Mouse (Mus musculus): ENCODE data around the gene Rbms1.

The Rbms1 gene

DNA sequence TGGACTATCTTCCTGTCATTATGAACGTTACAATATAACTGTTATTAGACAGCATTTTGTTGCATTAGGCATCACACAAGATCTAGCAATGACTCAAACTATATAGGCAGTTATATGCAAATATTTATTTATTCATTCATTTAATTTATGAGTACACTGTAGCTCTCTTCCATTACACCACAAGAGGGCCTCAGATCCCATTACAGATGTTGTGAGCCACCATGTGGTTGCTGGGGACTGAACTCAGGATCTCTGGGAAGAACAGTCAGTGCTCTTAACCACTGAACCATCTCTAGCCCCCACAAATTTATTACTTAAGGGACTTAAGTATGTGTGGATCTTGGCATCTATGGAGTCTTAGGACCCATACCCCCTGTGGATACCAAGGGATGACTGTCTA lies 214.4 kb downstream of the Rbms1 start:
- DNase-seq = no peak

DNA sequence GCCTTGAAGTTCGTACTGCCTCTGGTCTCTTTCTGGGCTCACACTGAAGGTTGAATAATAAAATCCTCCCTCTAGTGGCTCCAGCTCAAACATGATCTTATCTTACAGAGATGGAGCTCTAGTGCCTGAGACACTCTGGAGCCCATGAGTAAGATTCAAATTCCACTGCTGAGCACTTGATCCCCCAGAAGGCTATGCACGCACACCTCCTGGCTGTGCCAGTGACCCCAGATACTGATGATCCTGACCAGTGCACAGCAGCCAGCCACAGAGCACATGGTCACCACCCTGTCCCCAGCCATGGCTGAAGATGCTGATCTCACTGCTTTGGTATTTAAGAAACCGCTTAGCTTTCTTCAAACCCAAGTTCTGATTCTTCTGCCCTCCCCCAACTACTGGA lies 215.4 kb downstream of the Rbms1 start:
- no peak for DNase-seq

DNA sequence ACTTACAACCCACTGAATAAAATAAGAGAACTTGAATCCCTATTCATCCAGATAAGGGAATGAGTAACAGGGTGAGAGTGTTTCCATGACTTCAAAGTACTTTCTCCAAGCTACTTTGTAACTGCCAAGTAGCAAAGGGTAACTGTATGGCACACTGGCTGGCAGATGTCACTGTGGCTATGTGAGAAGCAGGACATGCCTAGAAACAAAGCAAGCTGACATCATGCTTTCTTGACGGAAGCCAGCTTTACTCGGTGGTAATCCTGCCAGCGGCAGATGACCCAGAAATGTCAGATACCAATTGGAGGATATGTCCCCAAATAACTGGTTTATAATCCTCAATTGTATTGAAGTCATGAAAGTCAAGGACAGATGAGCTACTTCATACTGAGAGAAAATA lies 218.3 kb downstream of the Rbms1 start:
- no peak for DNase-seq

DNA sequence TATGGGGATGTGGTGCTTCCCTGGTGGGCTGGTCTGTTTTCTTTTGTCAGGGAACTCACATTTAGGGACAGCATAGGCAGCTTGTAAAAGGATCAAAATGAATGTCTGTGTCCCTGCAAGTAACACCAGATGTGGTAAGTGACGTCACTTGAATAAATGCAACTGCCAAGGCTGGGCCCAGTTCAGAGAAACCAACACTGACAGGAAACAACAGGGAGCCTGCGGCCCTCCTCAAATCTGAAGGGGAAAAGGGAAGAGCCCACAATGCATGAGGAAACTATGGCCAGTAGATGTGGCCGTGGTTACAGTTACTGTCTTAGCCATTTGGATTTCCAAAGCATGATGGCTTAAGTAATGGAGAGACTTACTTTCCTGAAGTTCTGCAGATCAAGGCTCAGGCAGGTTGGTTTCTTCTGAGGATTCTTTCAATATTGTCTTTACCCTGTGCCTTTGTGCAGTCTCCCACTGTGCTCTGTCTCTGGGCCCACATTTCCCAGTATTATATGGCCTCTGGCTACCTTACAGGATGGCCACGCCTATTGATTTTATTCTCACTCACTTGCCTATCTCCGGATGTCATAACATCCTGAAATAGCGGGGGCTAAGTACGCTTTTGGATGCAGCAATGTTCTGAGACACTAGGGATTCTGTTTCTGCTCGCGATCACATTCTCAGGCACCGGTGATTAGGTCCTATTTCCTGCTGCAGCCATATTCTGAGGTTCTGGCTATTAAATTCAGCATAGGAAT lies 223.4 kb downstream of the Rbms1 start:
- DNase-seq = no peak

DNA sequence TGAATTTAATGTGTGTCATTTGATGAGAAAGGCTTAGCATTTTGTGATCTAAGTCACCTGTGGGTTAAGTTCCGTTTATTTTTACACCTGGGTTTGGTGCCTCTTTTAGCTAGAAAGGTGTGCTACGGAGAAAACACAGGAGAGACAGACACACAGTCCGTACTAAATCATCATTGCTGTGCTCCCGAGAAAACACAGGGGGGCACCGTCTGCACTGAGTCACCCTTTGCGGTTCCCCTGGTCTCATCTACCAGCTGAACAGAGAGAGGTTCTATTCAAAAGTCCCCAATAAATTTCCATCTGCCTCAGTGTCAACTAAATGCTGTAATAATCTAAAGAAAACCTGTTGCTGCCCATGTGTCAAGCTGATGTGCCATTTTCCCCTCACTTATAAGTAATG lies 232.1 kb downstream of the Rbms1 start:
- DNase-seq = peak; percentile 2

DNA sequence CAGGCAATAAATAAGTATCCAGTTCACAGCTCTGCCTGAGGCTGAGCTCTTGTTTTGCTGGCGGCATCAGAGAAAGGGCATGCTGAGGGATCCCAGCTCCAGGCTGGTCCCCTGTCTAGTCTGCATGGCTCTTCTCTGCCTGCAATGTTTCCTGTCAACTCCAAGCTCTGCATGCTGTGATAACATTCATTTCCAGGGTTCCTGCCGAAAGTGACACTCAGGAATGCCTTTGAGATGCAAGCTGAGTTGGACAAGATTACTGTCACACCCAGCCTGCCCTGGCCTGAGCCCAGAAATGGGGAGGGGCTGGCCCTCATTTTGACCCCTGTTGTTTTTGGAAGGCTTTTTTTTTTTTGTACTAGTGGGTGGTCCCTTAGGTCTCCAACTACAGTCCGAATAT lies 233.0 kb downstream of the Rbms1 start:
- DNase-seq = peak; percentile 50

DNA sequence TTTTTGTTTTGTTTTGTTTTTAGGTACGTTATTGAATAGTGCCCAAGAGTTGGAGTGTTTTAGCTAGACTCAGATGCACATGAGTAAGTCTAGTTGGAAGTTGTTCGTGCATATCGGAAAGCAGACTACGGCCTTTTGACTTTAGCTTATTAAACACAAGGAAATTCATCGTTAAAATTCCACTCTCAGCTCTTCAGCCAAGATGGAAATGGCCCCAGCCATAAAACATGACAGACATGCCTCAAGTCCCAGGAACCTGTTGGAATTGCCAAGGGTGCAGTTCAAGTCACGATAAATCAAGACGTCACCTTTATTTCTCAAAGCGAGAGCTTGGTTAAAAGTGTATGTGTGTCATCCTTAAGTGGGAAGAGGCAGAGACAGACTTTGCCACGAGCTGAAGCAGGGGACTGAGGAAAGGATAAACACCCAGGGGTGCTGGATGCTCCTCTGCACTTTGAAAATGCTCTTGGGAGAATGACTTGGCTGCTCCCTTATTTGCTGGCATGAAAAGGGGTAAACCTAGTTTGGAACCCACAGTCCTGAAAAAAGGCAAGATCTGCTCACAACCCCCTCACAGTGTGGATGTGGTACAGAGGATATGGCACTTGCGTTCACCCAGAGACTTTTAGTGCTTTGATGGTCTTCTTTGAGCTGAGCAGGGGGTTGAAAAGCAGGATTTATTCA lies 233.9 kb downstream of the Rbms1 start:
- peak; percentile 23 for DNase-seq

DNA sequence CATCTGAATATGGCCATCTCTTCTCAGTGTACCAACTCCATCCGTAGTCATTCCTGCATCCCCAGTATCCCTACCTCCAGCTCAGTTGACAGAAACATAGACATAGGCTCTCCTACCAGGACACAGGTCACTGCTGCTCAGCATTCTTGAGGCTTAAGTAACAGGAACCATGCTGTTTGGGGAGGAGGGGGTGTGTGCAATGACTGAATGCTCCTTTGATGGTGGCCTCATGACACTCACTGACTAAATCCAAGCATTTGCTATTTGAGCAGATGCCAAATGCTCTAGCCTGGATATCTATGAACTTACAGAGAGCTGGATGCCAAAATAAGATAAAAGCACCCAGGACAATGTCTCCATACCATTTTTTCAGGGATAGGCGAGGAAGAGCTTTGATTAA lies 238.3 kb downstream of the Rbms1 start:
- DNase-seq = no peak

DNA sequence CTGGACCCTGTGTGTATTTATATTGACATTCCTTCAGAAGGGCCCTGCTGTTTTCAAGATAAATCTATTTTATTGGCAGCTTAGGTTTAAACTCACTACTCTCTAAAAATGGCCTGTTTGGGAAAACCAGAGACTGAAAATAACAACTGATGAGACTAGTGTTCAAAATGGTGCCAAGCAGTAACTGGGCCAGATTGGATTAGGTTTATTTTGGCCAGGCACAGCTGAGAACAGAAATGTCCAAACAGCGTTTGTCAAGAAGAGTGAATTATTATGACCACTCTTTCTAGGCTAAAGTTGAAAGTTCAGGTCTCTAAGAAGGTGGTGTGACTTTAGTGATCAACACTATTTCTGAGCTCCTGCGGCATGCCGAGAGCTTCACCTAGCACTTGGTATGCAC lies 240.0 kb downstream of the Rbms1 start:
- DNase-seq = no peak

DNA sequence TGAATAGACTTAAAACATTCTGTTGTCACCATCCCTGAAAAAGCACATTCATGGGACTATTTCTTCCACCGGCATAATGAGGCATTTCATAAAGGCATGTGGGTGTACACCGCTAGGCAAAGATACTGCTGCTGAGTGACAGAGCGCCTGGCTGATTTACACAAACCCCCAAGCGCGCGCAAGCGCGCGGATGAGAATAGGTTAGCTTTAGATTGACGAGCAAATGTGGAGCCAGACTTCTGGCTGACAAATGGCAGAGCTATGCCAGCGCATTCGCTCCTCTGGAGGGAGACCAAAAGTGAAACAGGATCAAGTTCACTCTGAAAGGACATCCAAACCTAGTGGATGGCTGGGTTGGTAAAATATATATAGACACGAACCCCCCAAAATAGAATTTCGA lies 240.5 kb downstream of the Rbms1 start, which contains the start of gene Itgb6:
Gene Itgb6, minus strand, starts transcription at position 130 of the 400 bp plus-strand sequence.
- DNase-seq = no peak

DNA sequence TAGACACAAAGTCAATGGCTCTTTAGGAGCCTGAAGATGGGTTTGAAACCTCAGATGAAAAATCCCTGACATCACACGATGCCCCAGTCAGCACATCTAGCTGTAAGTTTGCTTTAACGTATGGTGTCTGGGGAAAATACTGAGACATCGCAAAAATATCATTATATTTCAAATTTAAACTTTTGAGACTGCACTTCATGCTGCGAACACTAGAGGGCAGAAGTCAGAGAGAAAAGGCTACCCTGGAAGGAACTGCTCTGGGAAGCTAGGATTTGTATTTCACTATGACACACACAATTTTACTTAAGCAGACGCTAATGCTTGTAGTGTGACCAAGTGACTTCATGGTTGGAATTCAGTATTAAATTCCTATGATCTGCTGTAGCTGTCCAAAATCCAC lies 242.1 kb downstream of the Rbms1 start:
- DNase-seq = no peak

DNA sequence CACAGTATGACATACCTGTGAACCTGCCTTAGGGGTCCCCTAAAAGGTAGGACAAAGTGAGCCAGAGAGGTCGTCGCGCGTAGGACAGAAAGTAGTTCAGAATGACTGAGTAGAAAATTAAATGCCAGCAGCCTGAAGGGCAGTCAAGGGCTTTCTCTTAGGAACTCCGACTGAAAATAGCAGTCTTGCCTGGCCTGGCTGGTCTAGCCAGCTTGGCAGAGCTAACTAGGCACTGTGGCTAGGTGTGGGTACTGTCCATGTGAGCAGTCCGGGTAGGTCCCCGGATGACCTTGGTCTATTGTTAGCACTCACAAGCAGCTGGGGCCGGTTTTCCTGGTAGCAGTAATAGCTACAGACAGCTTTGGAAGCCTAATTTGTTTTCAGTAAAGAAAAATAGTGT lies 242.8 kb downstream of the Rbms1 start:
- DNase-seq = peak; percentile 70

DNA sequence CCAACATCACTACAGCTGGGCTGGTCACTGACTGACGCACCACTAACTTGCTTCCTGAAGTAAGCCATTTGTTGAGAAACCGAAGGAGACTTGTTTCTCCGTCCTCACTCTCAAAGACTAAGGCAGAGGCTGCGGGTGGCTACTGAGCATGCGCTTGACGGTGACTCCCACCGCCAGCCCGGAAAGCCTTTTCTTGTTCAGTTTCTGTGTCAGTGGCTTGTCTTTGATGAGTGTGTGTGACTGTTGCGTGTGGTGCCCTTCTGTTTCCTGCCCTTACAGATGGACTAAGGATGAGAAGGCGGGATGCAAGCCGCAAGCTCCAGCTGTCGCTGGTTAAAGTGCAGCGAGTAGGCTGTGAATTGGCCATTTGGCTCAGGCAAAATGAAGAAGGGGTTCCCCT lies 245.6 kb downstream of the Rbms1 start:
- DNase-seq = peak; percentile 54

DNA sequence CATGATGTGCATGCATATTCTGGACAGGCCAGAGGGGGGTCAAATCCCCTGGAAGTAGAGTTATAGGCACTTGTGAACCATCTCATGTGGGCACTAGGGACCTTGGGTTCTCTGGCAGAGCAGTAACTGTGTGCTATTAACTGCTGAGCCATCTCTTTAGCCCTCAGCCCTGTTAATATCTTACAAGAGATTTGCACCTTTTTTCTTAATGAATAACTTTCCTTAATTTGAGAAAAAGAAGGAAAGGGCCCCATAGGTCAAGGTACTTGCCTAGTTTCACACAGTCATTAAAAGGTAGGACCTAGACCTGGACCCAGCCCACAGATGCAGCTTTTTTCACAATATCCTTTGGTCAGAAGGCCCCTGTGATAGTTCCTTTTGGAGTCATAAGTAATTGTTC lies 246.4 kb downstream of the Rbms1 start:
- no peak for DNase-seq

DNA sequence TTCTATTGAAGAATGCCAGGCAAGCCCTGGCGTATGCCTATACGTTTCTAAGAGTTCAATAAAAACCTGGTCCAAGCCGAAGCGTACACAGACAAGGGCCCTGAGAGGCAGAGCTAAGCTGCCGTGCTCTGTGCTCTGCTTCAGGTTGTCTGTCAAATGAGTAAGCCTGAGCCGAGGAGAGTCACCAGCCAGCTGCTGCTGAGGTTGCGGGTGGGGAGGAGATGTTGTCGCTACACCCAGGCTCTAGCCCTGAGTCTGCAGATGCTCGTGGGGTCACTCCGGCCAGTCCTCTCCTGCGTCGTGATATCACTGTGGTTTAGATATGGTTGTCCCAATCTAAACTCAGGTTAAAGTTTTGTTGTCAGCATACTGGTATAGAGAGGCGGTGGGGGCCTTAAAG lies 247.2 kb downstream of the Rbms1 start:
- no peak for DNase-seq

DNA sequence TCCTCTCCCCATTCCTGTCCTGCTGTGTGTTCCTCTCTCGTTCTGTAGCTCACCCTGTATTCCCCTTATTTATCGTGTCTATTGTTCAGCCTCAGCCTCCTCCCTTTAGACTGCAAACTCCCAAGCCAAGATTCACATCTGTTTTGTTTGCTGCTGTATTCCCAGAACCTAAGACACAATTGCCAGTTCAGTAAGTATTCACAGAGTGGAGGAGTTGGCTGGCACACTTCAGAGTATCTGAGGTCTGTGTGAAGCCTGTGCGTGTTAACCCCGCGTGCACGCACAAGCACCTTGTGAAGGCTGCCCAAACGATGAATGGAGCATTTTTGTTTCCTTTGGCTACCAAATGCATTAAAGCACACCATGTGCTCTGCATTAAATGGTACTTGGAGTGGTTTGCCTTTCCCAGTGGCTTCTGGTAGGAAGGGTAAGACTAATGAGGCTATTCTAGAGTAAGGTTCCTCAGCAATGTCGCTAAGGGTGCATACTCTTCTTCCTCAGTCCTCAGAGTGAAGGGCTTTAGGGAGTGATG lies 248.0 kb downstream of the Rbms1 start:
- no peak for DNase-seq

DNA sequence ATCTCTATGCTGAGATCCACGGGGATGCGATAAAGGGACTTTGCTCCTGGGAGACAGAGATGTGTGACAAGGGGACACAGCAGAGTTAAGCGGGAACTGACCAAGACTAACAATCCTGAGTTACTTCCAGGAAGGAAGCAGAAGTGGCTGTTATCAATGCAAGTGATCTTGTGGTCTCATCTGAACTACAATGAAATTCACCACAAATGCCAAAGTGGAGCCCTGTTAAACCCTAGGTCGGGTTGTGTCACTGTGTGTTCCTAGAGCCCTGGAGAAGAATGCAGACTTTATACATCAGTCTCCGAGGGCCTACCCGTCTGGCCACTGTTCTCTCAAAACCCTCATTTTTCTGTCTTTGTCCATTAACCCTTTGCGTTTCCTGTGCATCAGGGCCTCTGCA lies 248.5 kb downstream of the Rbms1 start:
- no peak for DNase-seq

DNA sequence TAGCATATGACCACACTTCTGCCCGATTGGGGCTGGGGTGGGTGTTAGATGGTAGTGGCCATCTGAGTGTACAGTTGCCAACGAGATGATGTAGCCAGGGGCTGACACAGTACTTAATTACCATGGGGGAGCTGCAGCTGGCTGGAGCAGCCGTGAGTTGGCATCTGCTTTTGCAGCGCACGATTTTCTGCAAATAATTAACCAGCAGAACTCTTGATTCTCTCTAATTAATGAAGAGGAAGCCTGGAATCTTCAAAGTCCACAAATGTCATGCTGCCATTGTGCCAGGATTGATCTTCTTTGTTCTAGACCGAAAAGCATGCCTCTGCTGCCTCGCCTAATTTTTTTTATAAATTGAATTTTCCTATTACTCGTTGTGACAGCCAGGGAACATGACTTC lies 249.1 kb downstream of the Rbms1 start:
- peak; percentile 66 for DNase-seq

DNA sequence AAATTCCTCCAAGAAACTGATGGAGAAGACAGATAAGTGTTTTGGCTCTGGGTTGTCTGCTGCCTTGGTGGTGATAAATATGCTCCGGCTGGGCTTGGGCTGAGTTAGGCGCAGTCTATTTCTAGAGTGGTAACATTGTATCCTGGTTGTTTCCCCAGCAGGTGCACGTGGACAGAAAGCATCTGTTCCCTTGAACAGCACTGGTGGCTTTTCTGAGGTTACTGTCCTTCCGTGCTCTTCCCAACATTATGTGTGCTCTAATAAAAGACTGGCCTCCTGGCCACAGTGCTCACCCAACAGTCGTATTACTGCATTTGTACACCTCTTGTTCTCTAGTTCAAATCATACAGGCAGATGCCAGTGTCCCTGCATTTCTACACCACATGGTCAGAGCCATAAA lies 250.1 kb downstream of the Rbms1 start:
- no peak for DNase-seq

DNA sequence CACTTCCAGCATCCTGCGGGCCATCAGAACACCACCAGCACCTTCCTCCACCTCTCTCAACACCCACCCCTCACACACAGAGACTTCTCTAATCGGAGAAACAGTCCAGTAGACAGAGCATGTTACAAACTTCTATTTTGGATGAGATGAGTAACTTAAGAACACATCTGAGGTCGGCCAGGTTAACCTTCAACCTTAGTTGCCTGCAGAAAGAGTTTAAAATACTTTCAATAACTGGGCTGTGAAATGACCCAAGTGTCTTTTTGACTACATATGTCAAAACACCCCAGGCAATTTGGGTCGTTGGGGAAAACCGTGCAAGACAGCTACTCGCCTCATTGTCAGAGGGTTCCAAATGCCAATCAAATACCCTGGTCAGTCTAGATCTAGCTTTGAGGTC lies 250.5 kb downstream of the Rbms1 start:
- DNase-seq = peak; percentile 28

DNA sequence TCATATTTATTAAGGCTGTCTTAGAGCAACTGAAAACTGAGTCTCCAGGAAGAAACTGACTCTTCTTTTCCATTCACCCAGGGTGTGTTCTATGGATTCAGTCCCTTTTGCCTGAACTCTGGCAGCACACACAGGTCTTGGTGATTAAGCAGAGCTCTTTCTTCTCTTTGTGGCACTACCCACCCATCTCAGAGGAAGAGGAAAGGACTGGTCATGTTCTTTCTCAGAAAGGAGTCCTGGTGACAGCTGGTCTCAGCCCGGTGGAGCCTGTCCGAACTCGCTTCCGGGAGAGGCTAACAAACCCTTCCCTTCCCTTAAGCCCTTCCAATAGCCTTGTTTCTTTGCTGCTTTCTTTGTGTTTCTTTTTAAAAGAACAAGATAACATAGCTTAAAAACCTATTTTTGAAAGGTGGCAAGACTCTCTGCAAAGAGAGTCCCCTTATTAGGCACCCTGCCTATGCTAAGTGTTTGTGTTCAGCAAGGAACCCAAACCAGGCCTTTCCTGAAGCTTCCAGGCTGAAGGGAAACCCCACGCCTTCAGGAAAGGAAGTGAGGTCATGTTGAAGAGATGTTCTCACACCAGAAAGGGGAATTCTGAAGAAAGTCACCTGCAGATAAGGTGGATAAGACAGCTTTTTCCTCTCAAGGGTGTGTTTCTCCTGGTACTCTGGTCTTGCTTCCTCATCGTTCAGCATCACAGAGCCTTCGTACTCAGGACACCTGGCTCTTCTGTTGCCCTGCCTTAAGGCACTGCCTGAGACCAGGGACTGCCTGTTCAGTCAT lies 251.7 kb downstream of the Rbms1 start:
- peak; percentile 4 for DNase-seq

DNA sequence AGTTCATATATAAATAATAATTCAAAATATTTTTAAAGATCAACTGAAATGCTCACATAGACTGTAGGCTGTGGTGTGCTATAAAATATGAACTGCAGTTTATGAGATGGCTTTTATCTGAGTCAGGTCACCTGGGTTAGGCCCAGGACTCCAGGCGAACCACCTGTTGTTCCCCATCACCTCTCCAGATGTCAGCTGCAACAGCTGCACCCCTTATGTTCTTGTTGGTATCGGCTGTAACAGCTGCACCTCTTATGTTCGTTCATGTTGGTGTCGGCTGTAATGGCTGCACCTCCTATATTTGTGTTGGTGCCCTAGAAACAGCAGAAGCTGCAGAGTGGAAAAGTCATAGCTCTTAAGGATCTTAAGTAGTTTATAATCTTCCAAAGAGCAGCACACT lies 252.7 kb downstream of the Rbms1 start:
- no peak for DNase-seq

DNA sequence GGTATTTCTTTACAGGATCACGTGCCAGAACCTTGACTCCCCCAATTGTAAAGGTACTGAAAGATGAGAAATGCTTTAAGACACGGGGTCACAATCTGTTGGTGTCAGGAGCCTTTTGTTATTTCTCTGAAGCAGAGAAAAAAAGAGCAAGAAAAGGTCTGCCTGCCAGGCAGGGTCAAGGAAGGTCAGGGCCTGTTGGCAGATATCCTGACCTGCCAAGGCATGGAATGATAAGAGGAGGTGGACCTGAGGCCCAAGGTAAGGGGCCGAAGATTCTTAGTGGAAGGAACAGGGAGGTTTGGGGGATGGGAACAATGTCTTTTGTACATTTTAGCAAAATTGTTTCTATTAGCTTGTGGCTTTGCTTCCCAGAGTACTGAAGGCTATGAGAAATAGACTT lies 254.3 kb downstream of the Rbms1 start:
- no peak for DNase-seq

DNA sequence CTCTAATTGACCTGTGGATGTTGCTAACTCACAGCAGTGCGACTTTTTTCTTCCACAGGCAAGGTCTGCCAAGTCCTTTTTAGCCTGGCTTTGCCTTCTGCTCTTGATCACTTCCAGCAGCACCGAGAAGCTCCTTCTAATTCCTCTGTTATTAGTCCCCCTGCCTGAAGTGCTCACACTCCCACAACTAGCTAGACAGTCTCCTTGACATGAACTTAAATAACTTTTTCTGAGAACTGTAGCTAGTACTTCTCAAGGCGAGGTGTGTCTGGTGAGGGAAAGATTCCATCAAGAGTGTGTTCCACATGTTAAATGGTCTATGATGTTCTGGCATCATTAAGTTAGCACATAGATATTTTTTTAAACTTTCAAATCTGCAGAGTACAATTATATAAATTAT lies 256.1 kb downstream of the Rbms1 start:
- DNase-seq = no peak
